Mouse (Mus musculus): ENCODE measurements around the gene 4930430F08Rik. TPM values are rescaled to one million over a fixed set of nuclear protein-coding genes. Genes with fewer than 3 reads are reported as not detected.

The 4930430F08Rik gene
- total RNA-seq, 1 experiment, result 20.7 TPM

DNA sequence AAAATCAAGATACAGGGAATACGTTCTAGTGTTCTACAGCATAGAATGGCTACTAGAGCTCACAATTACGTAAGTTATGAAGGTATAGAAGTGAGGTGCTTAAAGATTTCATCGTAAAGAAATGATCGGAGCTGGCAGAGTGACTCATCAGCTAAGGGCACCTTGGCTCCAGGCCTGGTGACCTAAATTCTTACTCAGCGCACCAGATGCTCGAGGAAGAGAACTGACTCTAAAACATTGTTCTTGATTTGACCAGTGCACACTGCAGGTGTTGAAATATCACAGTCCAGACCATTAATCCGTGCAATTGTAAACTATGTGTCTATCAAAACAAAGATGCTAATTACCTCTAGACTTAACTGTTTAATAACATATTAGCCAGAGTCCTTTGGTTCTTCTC, 29.3 kb upstream of the 4930430F08Rik start:
- Histone ChIP-seq H3K9me3 (ENCODE audit: control insufficient read depth, insufficient read depth, low read depth, low read length) (no peaks in the 10 kb centered on the region), H3K4me3 (ENCODE audit: insufficient read depth in 1 of 2, low read depth in 1 of 2, low read length in 2 of 2, poor library complexity in 1 of 2, severe bottlenecking in 1 of 2) (no peak overlapping the region), H3K9ac (ENCODE audit: insufficient read depth, low read depth, low read length, poor library complexity, severe bottlenecking) (no peak overlapping the region), H3K4me1 (ENCODE audit: control insufficient read depth in 2 of 2, insufficient read depth in 2 of 2, low read length in 2 of 2, poor library complexity in 1 of 2) (no peaks in the 10 kb centered on the region), H3K27ac (ENCODE audit: insufficient read depth, low read depth, low read length, poor library complexity, severe bottlenecking) (no peak overlapping the region), H3K36me3 (ENCODE audit: control insufficient read depth, insufficient read depth, low read length, poor library complexity, severe bottlenecking) (no peaks in the 10 kb centered on the region)
- in situ Hi-C loops (cut with MboI; ENCODE audit: low sequenced_read_pairs in 2 of 2, unreplicated experiment in 2 of 2), result no loop called here
- no peak for DNase-seq (ENCODE audit: low read depth, low spot score)
- no peak for TF ChIP-seq ZNF384 (IDR thresholded peaks at IDR 0.05; ENCODE audit: low read depth, low read length)
- TF ChIP-seq ZC3H11A (IDR thresholded peaks at IDR 0.05; ENCODE audit: borderline replicate concordance, low read depth, low read length), result no peak
- no peak for TF ChIP-seq MAFK (IDR thresholded peaks at IDR 0.05; ENCODE audit: insufficient read depth, low read depth, low read length)
- no peak for TF ChIP-seq CHD2 (IDR thresholded peaks at IDR 0.05; ENCODE audit: low read depth, low read length)
- no peak for TF ChIP-seq HCFC1 (IDR thresholded peaks at IDR 0.05; ENCODE audit: borderline replicate concordance, insufficient read depth, low read length)

DNA sequence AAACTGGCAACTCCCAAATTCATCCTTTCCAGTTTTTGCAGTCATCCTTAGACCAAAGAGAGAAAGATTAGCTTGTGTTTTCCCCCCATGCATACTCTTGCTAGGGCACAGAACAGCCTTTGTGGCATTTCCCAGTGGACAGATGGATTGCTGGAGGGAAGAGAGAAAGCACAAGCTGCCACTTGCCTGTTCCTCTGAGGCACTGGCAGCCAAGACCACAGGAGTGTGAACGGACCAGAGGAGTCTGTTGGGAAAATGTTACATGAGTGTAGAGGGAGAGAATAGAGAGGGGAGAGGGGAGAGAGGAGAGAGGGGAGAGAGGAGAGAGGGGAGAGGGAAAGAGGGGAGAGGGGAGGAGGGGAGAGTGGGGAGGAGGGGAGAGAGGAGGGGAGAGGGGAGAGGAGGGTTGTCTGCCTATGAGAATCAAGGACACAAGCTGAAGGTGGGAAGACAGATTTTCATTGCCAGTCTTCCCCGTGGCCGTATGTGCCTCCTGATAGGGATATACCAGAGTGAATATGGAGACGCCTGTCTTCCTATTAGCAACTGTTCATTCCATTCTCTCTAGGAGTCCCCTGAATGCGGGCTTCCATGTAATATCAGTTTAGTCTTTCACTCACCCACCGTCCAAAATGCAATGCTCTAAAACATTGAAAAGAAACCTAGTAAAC, 27.1 kb upstream of the 4930430F08Rik start:
- no peak overlapping the region for H3K4me3 ChIP-seq (ENCODE audit: insufficient read depth in 1 of 2, low read depth in 1 of 2, low read length in 2 of 2, poor library complexity in 1 of 2, severe bottlenecking in 1 of 2)
- no peak overlapping the region for H3K9ac ChIP-seq (ENCODE audit: insufficient read depth, low read depth, low read length, poor library complexity, severe bottlenecking)
- no peak overlapping the region for H3K27ac ChIP-seq (ENCODE audit: insufficient read depth, low read depth, low read length, poor library complexity, severe bottlenecking)
- no peak for TF ChIP-seq MAFK (IDR thresholded peaks at IDR 0.05; ENCODE audit: insufficient read depth, low read depth, low read length)
- TF ChIP-seq HCFC1 (IDR thresholded peaks at IDR 0.05; ENCODE audit: borderline replicate concordance, insufficient read depth, low read length), result no peak
- no peak for TF ChIP-seq CHD2 (IDR thresholded peaks at IDR 0.05; ENCODE audit: low read depth, low read length)
- no peak for TF ChIP-seq ZNF384 (IDR thresholded peaks at IDR 0.05; ENCODE audit: low read depth, low read length)
- TF ChIP-seq ZC3H11A (IDR thresholded peaks at IDR 0.05; ENCODE audit: borderline replicate concordance, low read depth, low read length), result no peak
- DNase-seq (ENCODE audit: low read depth, low spot score), result no peak
- H3K4me1 ChIP-seq (ENCODE audit: control insufficient read depth in 2 of 2, insufficient read depth in 2 of 2, low read length in 2 of 2, poor library complexity in 1 of 2), result no peaks in the 10 kb centered on the region
- H3K9me3 ChIP-seq (ENCODE audit: control insufficient read depth, insufficient read depth, low read depth, low read length), result no peaks in the 10 kb centered on the region
- H3K36me3 ChIP-seq (ENCODE audit: control insufficient read depth, insufficient read depth, low read length, poor library complexity, severe bottlenecking), result no peaks in the 10 kb centered on the region
- in situ Hi-C loops (cut with MboI; ENCODE audit: low sequenced_read_pairs in 2 of 2, unreplicated experiment in 2 of 2), result no loop called here

DNA sequence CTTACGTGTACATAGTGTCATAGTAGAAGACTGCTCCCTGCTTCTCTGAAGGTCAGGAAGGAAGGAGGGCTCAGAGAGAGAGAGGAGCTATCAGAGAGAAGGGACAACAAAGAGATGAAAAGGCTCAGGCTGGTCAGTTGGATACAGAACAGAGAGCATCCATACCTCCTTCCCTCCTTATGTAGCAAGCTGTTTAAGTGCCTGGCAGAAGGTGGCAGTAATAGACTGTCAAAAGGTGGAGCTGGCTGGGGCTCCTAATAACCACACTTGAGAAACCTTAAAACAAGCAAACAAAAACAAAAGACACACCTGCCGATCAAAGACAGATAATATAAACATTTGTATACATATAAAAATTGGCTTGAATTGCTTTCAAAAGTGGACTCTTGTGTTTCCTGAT, 14.0 kb upstream of the 4930430F08Rik start:
- H3K4me1 ChIP-seq (ENCODE audit: control insufficient read depth in 2 of 2, insufficient read depth in 2 of 2, low read length in 2 of 2, poor library complexity in 1 of 2), result no peaks in the 10 kb centered on the region
- no peaks in the 10 kb centered on the region for H3K36me3 ChIP-seq (ENCODE audit: control insufficient read depth, insufficient read depth, low read length, poor library complexity, severe bottlenecking)
- no peak overlapping the region for H3K9ac ChIP-seq (ENCODE audit: insufficient read depth, low read depth, low read length, poor library complexity, severe bottlenecking)
- no peak for TF ChIP-seq HCFC1 (IDR thresholded peaks at IDR 0.05; ENCODE audit: borderline replicate concordance, insufficient read depth, low read length)
- no peak for TF ChIP-seq MAFK (IDR thresholded peaks at IDR 0.05; ENCODE audit: insufficient read depth, low read depth, low read length)
- no peak for TF ChIP-seq CHD2 (IDR thresholded peaks at IDR 0.05; ENCODE audit: low read depth, low read length)
- TF ChIP-seq ZC3H11A (IDR thresholded peaks at IDR 0.05; ENCODE audit: borderline replicate concordance, low read depth, low read length), result no peak
- TF ChIP-seq ZNF384 (IDR thresholded peaks at IDR 0.05; ENCODE audit: low read depth, low read length), result no peak
- in situ Hi-C loops (cut with MboI; ENCODE audit: low sequenced_read_pairs in 2 of 2, unreplicated experiment in 2 of 2), result no loop called here
- H3K4me3 ChIP-seq (ENCODE audit: insufficient read depth in 1 of 2, low read depth in 1 of 2, low read length in 2 of 2, poor library complexity in 1 of 2, severe bottlenecking in 1 of 2), result no peak overlapping the region
- H3K27ac ChIP-seq (ENCODE audit: insufficient read depth, low read depth, low read length, poor library complexity, severe bottlenecking), result no peak overlapping the region
- DNase-seq (ENCODE audit: low read depth, low spot score), result no peak
- no peaks in the 10 kb centered on the region for H3K9me3 ChIP-seq (ENCODE audit: control insufficient read depth, insufficient read depth, low read depth, low read length)

DNA sequence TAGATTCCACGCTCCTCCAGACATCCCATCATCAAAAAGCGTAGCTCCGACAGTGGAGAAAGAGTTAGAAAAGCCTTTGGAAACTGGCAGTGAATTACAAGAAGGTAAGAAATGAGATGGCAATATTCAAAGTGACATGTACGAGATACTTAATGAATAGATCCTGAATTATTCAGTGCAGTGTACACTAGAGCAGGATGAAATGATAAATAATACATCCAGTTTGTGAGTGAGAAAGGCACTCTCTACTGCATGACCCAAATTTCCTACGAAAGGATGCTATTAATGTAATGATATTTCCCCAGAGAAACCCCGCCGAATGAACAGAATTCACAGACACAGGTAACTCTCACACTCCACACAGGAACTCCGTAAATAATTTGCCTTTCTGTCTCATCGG, 13.3 kb upstream of the 4930430F08Rik start:
- H3K9ac ChIP-seq (ENCODE audit: insufficient read depth, low read depth, low read length, poor library complexity, severe bottlenecking), result no peak overlapping the region
- no peak for TF ChIP-seq MAFK (IDR thresholded peaks at IDR 0.05; ENCODE audit: insufficient read depth, low read depth, low read length)
- no peak for TF ChIP-seq HCFC1 (IDR thresholded peaks at IDR 0.05; ENCODE audit: borderline replicate concordance, insufficient read depth, low read length)
- no peak for TF ChIP-seq ZC3H11A (IDR thresholded peaks at IDR 0.05; ENCODE audit: borderline replicate concordance, low read depth, low read length)
- no peak for TF ChIP-seq CHD2 (IDR thresholded peaks at IDR 0.05; ENCODE audit: low read depth, low read length)
- no peak for TF ChIP-seq ZNF384 (IDR thresholded peaks at IDR 0.05; ENCODE audit: low read depth, low read length)
- DNase-seq (ENCODE audit: low read depth, low spot score), result no peak
- H3K4me1 ChIP-seq (ENCODE audit: control insufficient read depth in 2 of 2, insufficient read depth in 2 of 2, low read length in 2 of 2, poor library complexity in 1 of 2), result no peaks in the 10 kb centered on the region
- no peak overlapping the region for H3K4me3 ChIP-seq (ENCODE audit: insufficient read depth in 1 of 2, low read depth in 1 of 2, low read length in 2 of 2, poor library complexity in 1 of 2, severe bottlenecking in 1 of 2)
- in situ Hi-C loops (cut with MboI; ENCODE audit: low sequenced_read_pairs in 2 of 2, unreplicated experiment in 2 of 2), result no loop called here
- H3K27ac ChIP-seq (ENCODE audit: insufficient read depth, low read depth, low read length, poor library complexity, severe bottlenecking), result no peak overlapping the region
- no peaks in the 10 kb centered on the region for H3K36me3 ChIP-seq (ENCODE audit: control insufficient read depth, insufficient read depth, low read length, poor library complexity, severe bottlenecking)
- H3K9me3 ChIP-seq (ENCODE audit: control insufficient read depth, insufficient read depth, low read depth, low read length), result no peaks in the 10 kb centered on the region
